9 mouse cellular contexts compared by ENCODE assay signal in genomic region chr2:69826380-69826779, GRCm38 (mm10). TPM values are rescaled to one million over a fixed set of nuclear protein-coding genes. Genes with fewer than 3 reads are reported as not detected.
A peak's percentile ranks its signal among the peaks of the same experiment; 100 is the strongest.
DNase-seq lines count a peak whose midpoint lies in the region; ATAC-seq lines count a peak whose summit lies in the region.
"Had no signal": no experiment of that assay in that cellular context is flagged by ENCODE, and none has a peak within 500 bp of the region (broad histone marks: within the 10 kb centered on the region; RNA-seq: fewer than 3 reads in every experiment).

No protein-coding gene starts in this region.

- no peak overlapping the region for H3K27ac ChIP-seq in heart, embryonic 10.5 days
- peak overlapping the region; percentile 35; the same call in 1 of the 2 replicates for H3K27ac ChIP-seq in embryonic facial prominence, embryonic 10.5 days (replicated peaks)
- H3K27ac ChIP-seq: macrophage had no signal

- H3K36me3 ChIP-seq in heart, embryonic 10.5 days = peaks cover 56% of the 10 kb centered on the region
- peaks cover 53% of the 10 kb centered on the region for H3K36me3 ChIP-seq in embryonic facial prominence, embryonic 10.5 days (replicated peaks)

- H3K4me1 ChIP-seq in heart, embryonic 10.5 days = peaks cover 26% of the 10 kb centered on the region
- H3K4me1 ChIP-seq in embryonic facial prominence, embryonic 10.5 days = peaks cover 34% of the 10 kb centered on the region

- no peak overlapping the region for H3K4me3 ChIP-seq in heart, embryonic 10.5 days
- no peak overlapping the region for H3K4me3 ChIP-seq in embryonic facial prominence, embryonic 10.5 days

- H3K27me3 ChIP-seq in heart, embryonic 10.5 days (ENCODE audit: insufficient read depth, poor library complexity, severe bottlenecking) = no peaks in the 10 kb centered on the region
- H3K27me3 ChIP-seq in embryonic facial prominence, embryonic 10.5 days (replicated peaks; ENCODE audit: low read depth, poor library complexity, severe bottlenecking) = no peaks in the 10 kb centered on the region

- intact Hi-C loops in heart, postnatal 25 days (cut with DNase I) = no loop called here

- peak; percentile 81 for ATAC-seq in cerebellum, adult (ENCODE audit: insufficient number of reproducible peaks, low FRiP score, low TSS enrichment)

- peak; percentile 72 for DNase-seq in heart, embryonic 10.5 days (ENCODE audit: low spot score)
- DNase-seq in heart, postnatal 25 days (ENCODE audit: low spot score) = no peak
- DNase-seq in embryonic facial prominence, embryonic 10.5 days (ENCODE audit: low spot score) = no peak
- peak; percentile 13 to 28 for DNase-seq in kidney, postnatal 36 days
- DNase-seq in right cerebral cortex, adult 18-20 months = no peak
- no peak for DNase-seq in c-Kit-positive CD71-positive TER-119-positive erythroid progenitor cells, embryonic 14.5 days (ENCODE audit: low spot score)
- no peak for DNase-seq in layer of hippocampus, adult 18-20 months (ENCODE audit: low spot score in 2 of 2)

- WGBS in heart, embryonic 10.5 days = 71% methylated on average over 2 of the region's 2 CpGs
- WGBS in embryonic facial prominence, embryonic 10.5 days = 70% methylated on average over 2 of the region's 2 CpGs

- H3K9me3 ChIP-seq in heart, embryonic 10.5 days = no peaks in the 10 kb centered on the region
- no peaks in the 10 kb centered on the region for H3K9me3 ChIP-seq in embryonic facial prominence, embryonic 10.5 days

RNA-seq across cellular contexts. Expression of gene Klhl23, which starts 4.6 kb away (rescaled TPM):
- 40.3 and 66.3 TPM in 2 replicates for polyA plus RNA-seq in heart, embryonic 10.5 days (2016; fragmentation: Nextera tagmentation; extraction: Ambion mirVana)
- total RNA-seq in heart, postnatal 25 days (2021) = 10 to 100 TPM; 39.1 to 45.6 TPM
- 24.3 and 24.7 TPM in 2 replicates for polyA plus RNA-seq in embryonic facial prominence, embryonic 10.5 days (2016; fragmentation: Nextera tagmentation; extraction: Ambion mirVana)
- 10 to 100 TPM; 37.7 to 40.9 TPM for total RNA-seq in layer of hippocampus, adult 18-20 months (2021)

RNA-seq across cellular contexts. Expression of gene Ssb, which starts 35.0 kb away (rescaled TPM):
- polyA plus RNA-seq in heart, embryonic 10.5 days (2016; fragmentation: Nextera tagmentation; extraction: Ambion mirVana) = 216 and 283 TPM in 2 replicates
- 10 to 100 TPM; 59.5 to 71.5 TPM for total RNA-seq in heart, postnatal 25 days (2021)
- polyA plus RNA-seq in embryonic facial prominence, embryonic 10.5 days (2016; fragmentation: Nextera tagmentation; extraction: Ambion mirVana) = 377 and 407 TPM in 2 replicates
- 100 to 1,000 TPM; 119 to 132 TPM for total RNA-seq in layer of hippocampus, adult 18-20 months (2021)

RNA-seq across cellular contexts. Expression of gene Phospho2, which starts 37.0 kb away (rescaled TPM):
- polyA plus RNA-seq in heart, embryonic 10.5 days (2016; fragmentation: Nextera tagmentation; extraction: Ambion mirVana) = 19.8 and 21.5 TPM in 2 replicates
- total RNA-seq in heart, postnatal 25 days (2021) = 10 to 100 TPM; 20.5 to 24.7 TPM
- 26.1 and 28.5 TPM in 2 replicates for polyA plus RNA-seq in embryonic facial prominence, embryonic 10.5 days (2016; fragmentation: Nextera tagmentation; extraction: Ambion mirVana)
- 10 to 100 TPM; 23.9 to 24.3 TPM for total RNA-seq in layer of hippocampus, adult 18-20 months (2021)

RNA-seq across cellular contexts. Expression of gene Ccdc173, which starts 37.0 kb away (rescaled TPM):
- polyA plus RNA-seq in heart, embryonic 10.5 days (2016; fragmentation: Nextera tagmentation; extraction: Ambion mirVana) = 1.0 and 1.3 TPM in 2 replicates
- total RNA-seq in heart, postnatal 25 days (2021) = under 1 TPM; 0.39 to 0.64 TPM
- 2.4 TPM in 2 replicates for polyA plus RNA-seq in embryonic facial prominence, embryonic 10.5 days (2016; fragmentation: Nextera tagmentation; extraction: Ambion mirVana)
- 1 to 10 TPM; 2.2 to 2.7 TPM for total RNA-seq in layer of hippocampus, adult 18-20 months (2021)

RNA-seq across cellular contexts. Expression of gene Mettl5, which starts 59.0 kb away (rescaled TPM):
- polyA plus RNA-seq in heart, embryonic 10.5 days (2016; fragmentation: Nextera tagmentation; extraction: Ambion mirVana) = 37.1 and 38.3 TPM in 2 replicates
- total RNA-seq in heart, postnatal 25 days (2021) = 10 to 100 TPM; 21.4 to 23.6 TPM
- polyA plus RNA-seq in embryonic facial prominence, embryonic 10.5 days (2016; fragmentation: Nextera tagmentation; extraction: Ambion mirVana) = 38.0 and 41.9 TPM in 2 replicates
- total RNA-seq in layer of hippocampus, adult 18-20 months (2021) = 10 to 100 TPM; 13.8 to 14.8 TPM

Comparison
In these comparisons a context has a peak if more than half of its experiments do, and no peak if none do; other contexts are left out.
1. DNase-seq: peak in heart, embryonic 10.5 days (single experiment) and kidney, postnatal 36 days (2 of 2); none in heart, postnatal 25 days (single experiment), embryonic facial prominence, embryonic 10.5 days (single experiment), right cerebral cortex, adult 18-20 months (single experiment), c-Kit-positive CD71-positive TER-119-positive erythroid progenitor cells, embryonic 14.5 days (single experiment) and layer of hippocampus, adult 18-20 months (0 of 2).